Mouse (Mus musculus) liver, adult 2 months (tissue): ENCODE data around the gene Fsd1.

Experiments
- CTCF ChIP-seq: fragments of 200-500 bp; IDR thresholded peaks from 2 replicates; pipeline ENCODE4 v1.5.1; 2011; ENCODE audit warnings: low read depth, low read length, control low read depth
- POLR2A ChIP-seq: fragments of 200-500 bp; IDR thresholded peaks from 2 replicates; pipeline ENCODE4 v1.6.1; 2011; ENCODE audit warnings: low read length, control low read depth; ENCODE audit not compliant: insufficient read depth; ENCODE audit errors: extremely low read depth

DNA sequence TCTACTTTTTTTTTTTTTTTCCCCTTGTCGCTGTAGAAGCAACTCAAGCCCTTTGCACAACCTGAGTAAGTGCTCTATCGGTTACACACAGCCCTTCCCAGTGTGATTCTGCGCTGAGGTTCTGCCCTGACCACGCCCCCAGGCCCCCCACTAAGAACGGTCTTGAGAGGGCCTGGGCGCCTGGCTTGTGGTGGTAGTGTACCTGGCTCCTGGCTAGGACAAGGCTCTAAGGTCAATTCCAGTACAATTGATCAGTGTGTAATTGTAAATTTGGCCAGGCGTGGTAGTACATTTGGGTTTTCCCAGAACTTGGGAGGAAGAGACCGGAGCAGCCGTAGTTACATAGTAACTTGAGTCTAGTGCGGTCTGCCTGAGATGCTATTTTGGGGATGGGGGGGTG is 20.6 kb downstream of the Fsd1 start:
- no peak for TF ChIP-seq CTCF
- no peak for TF ChIP-seq POLR2A
